Mouse (Mus musculus) testis, adult 2 months (tissue): ENCODE measurements around the gene Fkbp4.

ENCODE experiments used
- CTCF ChIP-seq: fragments of 200-500 bp; IDR thresholded peaks from 2 replicates; pipeline ENCODE4 v1.5.1; 2012; ENCODE audit warnings: low read depth, mild to moderate bottlenecking, inconsistent platforms, low read length, moderate library complexity; ENCODE audit not compliant: control insufficient read depth, insufficient read depth, insufficient replicate concordance
- POLR2A ChIP-seq: fragments of 200-500 bp; IDR thresholded peaks from 2 replicates; pipeline ENCODE4 v1.6.1; 2012; ENCODE audit warnings: low read depth, mild to moderate bottlenecking, inconsistent platforms, low read length, moderate library complexity; ENCODE audit not compliant: control insufficient read depth

GRCm38 (mm10) chr6:128432356-128432915, 6.0 kb downstream of the Fkbp4 start:
- no peak for TF ChIP-seq CTCF
- no peak for TF ChIP-seq POLR2A
